Mouse (Mus musculus): ENCODE data around the gene Abcc10.

The Abcc10 gene

DNA sequence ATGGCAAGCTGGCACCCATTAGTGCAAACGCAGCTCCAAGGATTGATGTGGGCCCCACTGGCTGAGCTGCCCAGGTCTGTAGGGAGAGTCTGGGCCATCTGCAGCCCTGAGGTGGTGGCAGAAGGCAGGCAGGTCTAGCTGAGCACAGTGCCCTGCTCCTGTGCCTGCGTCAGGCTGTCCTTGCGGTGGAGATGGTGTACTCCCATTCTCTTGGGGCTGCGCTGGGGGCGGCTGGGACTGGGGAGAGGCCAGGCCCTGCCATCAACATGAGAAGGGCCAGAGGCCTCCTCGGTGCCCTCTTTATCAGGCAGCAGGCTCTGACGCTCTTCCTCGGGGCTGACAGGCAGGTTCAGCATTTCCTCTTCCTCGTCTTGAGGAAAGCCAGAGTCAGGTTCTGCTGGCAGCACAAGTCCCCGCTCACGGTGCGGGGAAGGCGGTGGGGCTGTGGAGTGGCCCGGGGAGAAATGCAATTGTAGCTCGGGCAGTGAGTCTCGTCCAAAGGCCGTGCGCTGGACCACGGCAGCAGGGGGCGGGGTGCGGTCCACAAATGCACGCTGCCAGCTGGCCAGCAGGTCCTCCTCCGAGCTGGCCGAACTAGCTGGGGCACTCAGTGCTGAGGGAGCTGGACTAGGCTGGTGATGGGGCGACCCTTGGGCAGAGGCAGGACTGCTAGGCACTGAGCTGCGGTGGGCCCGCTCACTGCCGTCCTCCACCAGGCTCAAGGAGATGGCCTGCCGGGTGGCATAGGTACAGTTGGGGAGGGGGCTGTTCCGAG lies 69.7 kb downstream of the Abcc10 start:
- no peak for DNase-seq (ENCODE audit: low spot score in 2 of 2)

DNA sequence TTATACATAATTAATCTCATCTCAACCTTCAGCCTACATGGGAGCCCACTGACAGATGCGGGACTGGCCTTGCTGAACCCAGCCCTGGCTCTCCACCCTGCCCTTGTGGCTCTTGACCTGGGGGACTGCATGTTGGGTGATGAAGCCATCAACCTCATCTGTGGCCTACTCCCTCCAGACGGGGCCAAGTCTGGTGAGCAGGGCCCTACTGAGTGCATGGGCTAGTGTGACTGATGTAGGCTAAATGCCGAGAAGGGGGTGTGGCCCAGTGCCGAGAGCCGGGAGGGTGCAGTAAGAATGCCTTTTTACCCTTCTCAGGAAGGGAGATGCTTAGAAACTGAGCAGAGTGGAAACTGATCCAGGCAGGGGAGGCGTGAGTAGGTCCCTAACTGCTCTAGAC lies 73.0 kb downstream of the Abcc10 start:
- DNase-seq (ENCODE audit: low spot score in 2 of 2): no peak

DNA sequence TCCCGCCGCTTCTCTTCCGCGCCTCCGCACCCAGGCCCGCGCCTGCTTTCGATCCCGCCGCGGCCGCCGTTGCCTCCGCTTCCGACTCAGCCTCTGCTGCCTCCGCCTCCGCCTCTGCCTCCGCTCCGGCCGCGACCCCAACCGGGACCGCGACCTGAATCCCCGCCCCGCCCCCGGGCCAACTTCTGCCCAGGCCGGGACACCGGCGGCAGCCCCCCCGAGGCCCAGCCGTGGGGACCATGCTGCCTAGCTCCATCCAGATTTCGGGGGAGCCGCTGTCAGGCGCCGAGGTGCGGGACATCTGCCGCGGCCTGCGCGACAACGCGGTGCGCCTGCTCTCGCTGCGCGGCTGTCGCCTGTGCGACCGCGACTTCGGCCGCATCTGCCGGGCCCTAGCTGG lies 74.0 kb downstream of the Abcc10 start:
- DNase-seq (ENCODE audit: low spot score in 2 of 2): peak in 1 of 2 experiments; percentile 40

DNA sequence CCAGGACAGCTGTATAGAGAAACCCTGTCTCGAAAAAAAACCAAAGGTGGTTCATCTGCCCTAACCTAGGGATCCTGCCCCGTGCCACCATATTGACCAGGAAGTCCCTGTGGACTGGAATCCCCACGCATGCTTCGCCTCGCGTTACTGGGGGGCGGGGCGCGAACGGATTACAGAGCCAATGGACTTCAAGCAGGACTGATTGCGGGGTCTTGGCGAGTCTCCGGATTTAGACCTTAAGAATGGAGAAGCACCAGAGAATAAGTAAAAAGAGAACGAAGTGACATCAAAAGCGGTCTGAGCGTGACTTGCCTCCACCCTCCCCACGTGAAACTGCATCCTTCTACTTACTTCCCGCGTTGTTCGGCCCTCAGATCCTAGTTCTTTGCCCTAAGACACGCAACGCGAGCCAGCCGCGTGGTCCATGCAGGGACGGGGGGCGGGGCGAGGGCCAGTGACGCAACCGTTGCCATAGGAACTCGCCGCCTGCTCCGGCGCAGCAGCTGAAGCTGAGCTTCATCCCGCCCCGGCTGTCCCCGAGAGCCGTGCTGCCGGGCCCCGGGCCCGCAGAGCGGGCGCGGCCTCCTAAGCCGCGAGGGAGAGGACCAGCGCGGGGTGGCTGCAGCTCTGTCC lies 74.6 kb downstream of the Abcc10 start, which contains the start of gene Lrrc73:
Gene Lrrc73, plus strand, starts transcription at position 80 of the 633 bp plus-strand sequence.
- peak; percentile 92 to 94 for DNase-seq (ENCODE audit: low spot score in 2 of 2)
